Mouse (Mus musculus) gastrocnemius, postnatal 36 days (tissue): ENCODE results near the gene Fndc11. TPM values are rescaled to one million over a fixed set of nuclear protein-coding genes. Genes with fewer than 3 reads are reported as not detected.

ENCODE experiments used
- DNase-seq, 2 experiments: peaks; one replicate each; pipeline ENCODE4 v3.0.0; 2022
- intact Hi-C: fragments of 180-260 bp; cut with DNase I; formaldehyde crosslinking; loops from one replicate; pipeline ENCODE4 v1.15.1; 2025
- total RNA-seq, 2 experiments: library from RNA; stranded (reverse); gene quantifications; 2 replicates each; pipeline ENCODE4 v1.2.3; 2021

The Fndc11 gene
- total RNA-seq, 2 experiments from 2014 or later: not detected

GRCm38 (mm10) chr2:181216037-181216436 is 3.8 kb upstream of the Fndc11 start:
- intact Hi-C loops: no loop called here
- DNase-seq: no peak

- DNase-seq: no peak
- intact Hi-C loops: no loop called here
Measured at GRCm38 (mm10) chr2:181218881-181219485, 830 bp upstream of the Fndc11 start.

GRCm38 (mm10) chr2:181220361-181220760 is 548 bp downstream of the Fndc11 start:
- intact Hi-C loops: no loop called here
- no peak for DNase-seq

GRCm38 (mm10) chr2:181224994-181225393 is 5.2 kb downstream of the Fndc11 start:
- no peak for DNase-seq
- intact Hi-C loops: no loop called here

- intact Hi-C loops: no loop called here
- DNase-seq: no peak
Measured at GRCm38 (mm10) chr2:181227122-181227521, 7.3 kb downstream of the Fndc11 start.

GRCm38 (mm10) chr2:181228335-181228734 is 8.5 kb downstream of the Fndc11 start:
- DNase-seq: no peak
- intact Hi-C loops: no loop called here

GRCm38 (mm10) chr2:181231171-181231570 is 11.4 kb downstream of the Fndc11 start:
- no peak for DNase-seq
- intact Hi-C loops: no loop called here

- intact Hi-C loops: no loop called here
Measured at GRCm38 (mm10) chr2:181233443-181233842, 13.6 kb downstream of the Fndc11 start.

GRCm38 (mm10) chr2:181234680-181235079 is 14.9 kb downstream of the Fndc11 start:
- intact Hi-C loops: no loop called here
- no peak for DNase-seq

More at GRCm38 (mm10) chr2:181233443-181233842, 13.6 kb downstream of the Fndc11 start:
- DNase-seq: no peak

- intact Hi-C loops: no loop called here
- DNase-seq: no peak
Measured at GRCm38 (mm10) chr2:181235681-181236566, 16.1 kb downstream of the Fndc11 start.

GRCm38 (mm10) chr2:181237251-181238014 is 17.6 kb downstream of the Fndc11 start:
- intact Hi-C loops: no loop called here
- DNase-seq: no peak

- intact Hi-C loops: no loop called here
- DNase-seq: no peak
Measured at GRCm38 (mm10) chr2:181238091-181238610, 18.3 kb downstream of the Fndc11 start.

GRCm38 (mm10) chr2:181238861-181239260 is 19.0 kb downstream of the Fndc11 start:
- no peak for DNase-seq

GRCm38 (mm10) chr2:181239261-181239660 is 19.4 kb downstream of the Fndc11 start:
- no peak for DNase-seq
- intact Hi-C loops: no loop called here

More at GRCm38 (mm10) chr2:181238861-181239260, 19.0 kb downstream of the Fndc11 start:
- intact Hi-C loops: no loop called here

- intact Hi-C loops: no loop called here
- DNase-seq: no peak
Measured at GRCm38 (mm10) chr2:181240806-181241440, 21.1 kb downstream of the Fndc11 start.

GRCm38 (mm10) chr2:181241602-181242313 is 21.9 kb downstream of the Fndc11 start, which contains the start of gene Helz2:
Helz2 (minus strand) TSS chr2:181242027.
- intact Hi-C loops: no loop called here
- no peak for DNase-seq

- intact Hi-C loops: no loop called here
- DNase-seq: no peak
Measured at GRCm38 (mm10) chr2:181242314-181242665, 22.5 kb downstream of the Fndc11 start.

- DNase-seq: no peak
- intact Hi-C loops: no loop called here
Measured at GRCm38 (mm10) chr2:181243706-181244394, 24.0 kb downstream of the Fndc11 start.

GRCm38 (mm10) chr2:181245031-181245430 is 25.2 kb downstream of the Fndc11 start:
- no peak for DNase-seq
- intact Hi-C loops: no loop called here
